Mouse (Mus musculus) thymus, postnatal 36 days (tissue): ENCODE measurements at regions not wholly inside any gene's neighbourhood (a gene's known extent, or its start where the extent isn't known, plus 50 kb on each side); places are given as distances from the start of the nearest gene placed in this dataset.

Experiments used
- DNase-seq, 2 experiments: peaks; one replicate each; pipeline ENCODE4 v3.0.0; 2022; ENCODE audit warnings: mixed read lengths in 2 of 2

GRCm38 (mm10) chr7:72503756-72504155 is 197.3 kb upstream of the Mctp2 start:
- DNase-seq: no peak

GRCm38 (mm10) chr7:72504268-72504667 is 197.9 kb upstream of the Mctp2 start:
- DNase-seq: no peak

GRCm38 (mm10) chr7:72505732-72506460 is 199.5 kb upstream of the Mctp2 start:
- DNase-seq: no peak

GRCm38 (mm10) chr7:72507946-72508345 is 201.5 kb upstream of the Mctp2 start:
- no peak for DNase-seq

GRCm38 (mm10) chr7:72510116-72510515 is 203.7 kb upstream of the Mctp2 start:
- DNase-seq: no peak

- no peak for DNase-seq
Observed at GRCm38 (mm10) chr7:72513446-72513845, 207.0 kb upstream of the Mctp2 start.

- DNase-seq: no peak
Observed at GRCm38 (mm10) chr7:72514851-72515250, 208.4 kb upstream of the Mctp2 start.

- no peak for DNase-seq
Observed at GRCm38 (mm10) chr7:72518421-72518972, 212.1 kb upstream of the Mctp2 start.

GRCm38 (mm10) chr7:72519359-72520115 is 213.1 kb upstream of the Mctp2 start:
- DNase-seq: no peak

GRCm38 (mm10) chr7:72528873-72529272 is 222.5 kb upstream of the Mctp2 start:
- DNase-seq: no peak

- no peak for DNase-seq
Observed at GRCm38 (mm10) chr7:72538288-72538687, 231.9 kb upstream of the Mctp2 start.

GRCm38 (mm10) chr7:72539915-72540314 is 233.5 kb upstream of the Mctp2 start:
- DNase-seq: no peak

GRCm38 (mm10) chr7:72541521-72542478 is 235.4 kb upstream of the Mctp2 start:
- DNase-seq: no peak

- no peak for DNase-seq
Observed at GRCm38 (mm10) chr7:72543501-72543900, 237.1 kb upstream of the Mctp2 start.

GRCm38 (mm10) chr7:72543946-72544345 is 237.5 kb upstream of the Mctp2 start:
- DNase-seq: no peak

- no peak for DNase-seq
Observed at GRCm38 (mm10) chr7:72567378-72567777, 261.0 kb upstream of the Mctp2 start.

GRCm38 (mm10) chr7:72569177-72569576 is 262.8 kb upstream of the Mctp2 start:
- DNase-seq: no peak

- DNase-seq: no peak
Observed at GRCm38 (mm10) chr7:72574316-72574715, 267.9 kb upstream of the Mctp2 start.

GRCm38 (mm10) chr7:72584427-72584826 is 278.0 kb upstream of the Mctp2 start:
- DNase-seq: no peak

- DNase-seq: no peak
Observed at GRCm38 (mm10) chr7:72589241-72589668, 282.8 kb upstream of the Mctp2 start.

GRCm38 (mm10) chr7:72590351-72591115 is 284.1 kb upstream of the Mctp2 start:
- no peak for DNase-seq

GRCm38 (mm10) chr7:72592110-72592509 is 285.7 kb upstream of the Mctp2 start:
- no peak for DNase-seq
